Mouse (Mus musculus) thymus, postnatal 10 days (tissue): ENCODE measurements around the gene Def8.
A peak's percentile ranks its signal among the peaks of the same experiment; 100 is the strongest.
"Not testable (repeated sequence)": the region's sequence is repeated elsewhere in the genome, so short reads cannot be mapped to it uniquely, and the experiment has no call there.

Source experiments
- DNase-seq, 2 experiments: peaks; one replicate each; pipeline ENCODE4 v3.0.0; 2021; ENCODE audit warnings: low spot score in 2 of 2

Def8 gene

GRCm38 (mm10) chr8:123412560-123413170 lies 10.7 kb upstream of the Def8 start:
- DNase-seq: no peak

GRCm38 (mm10) chr8:123414255-123414654 lies 9.1 kb upstream of the Def8 start:
- peak in 1 of 2 experiments; percentile 51 for DNase-seq

- not testable (repeated sequence) for DNase-seq
These were observed 8.2 kb upstream of the Def8 start for GRCm38 (mm10) chr8:123414997-123415696.

GRCm38 (mm10) chr8:123415967-123416943 lies 7.1 kb upstream of the Def8 start:
- DNase-seq: peak in 1 of 2 experiments; percentile 51

- DNase-seq: no peak
These were observed 6.3 kb upstream of the Def8 start for GRCm38 (mm10) chr8:123416944-123417555.

- no peak for DNase-seq
These were observed 3.6 kb upstream of the Def8 start for GRCm38 (mm10) chr8:123419711-123420110.

GRCm38 (mm10) chr8:123420525-123421281 lies 2.6 kb upstream of the Def8 start:
- DNase-seq: no peak

- no peak for DNase-seq
These were observed 2.0 kb upstream of the Def8 start for GRCm38 (mm10) chr8:123421325-123421724.

- peak in 1 of 2 experiments; percentile 82 for DNase-seq
These were observed 1.1 kb upstream of the Def8 start for GRCm38 (mm10) chr8:123422056-123422780.

- DNase-seq: no peak
These were observed 557 bp upstream of the Def8 start for GRCm38 (mm10) chr8:123422781-123423159.

- DNase-seq: no peak
These were observed 3.5 kb downstream of the Def8 start for GRCm38 (mm10) chr8:123426511-123427509.

GRCm38 (mm10) chr8:123427639-123428275 lies 4.4 kb downstream of the Def8 start:
- DNase-seq: no peak

GRCm38 (mm10) chr8:123428343-123428893 lies 5.1 kb downstream of the Def8 start:
- DNase-seq: no peak

GRCm38 (mm10) chr8:123428939-123429721 lies 5.8 kb downstream of the Def8 start:
- DNase-seq: no peak

GRCm38 (mm10) chr8:123429722-123430013 lies 6.3 kb downstream of the Def8 start:
- not testable (repeated sequence) for DNase-seq

GRCm38 (mm10) chr8:123430936-123431335 lies 7.6 kb downstream of the Def8 start:
- DNase-seq: not testable (repeated sequence)

GRCm38 (mm10) chr8:123431616-123432365 lies 8.5 kb downstream of the Def8 start:
- no peak for DNase-seq
